Mouse (Mus musculus) MEL (cell line): ENCODE data around the gene Elk3. TPM values are rescaled to one million over a fixed set of nuclear protein-coding genes. Genes with fewer than 3 reads are reported as not detected.

Source experiments
- DNase-seq: peaks from one replicate; pipeline ENCODE4 v3.0.0; 2011; ENCODE audit warnings: low read depth, low spot score
- H3K27ac ChIP-seq: 2 replicates; pipeline ENCODE4 v1.5.1; 2012; ENCODE audit warnings: low read depth, mild to moderate bottlenecking, control low read depth, low read length, moderate library complexity; ENCODE audit not compliant: control insufficient read depth
- H3K27me3 ChIP-seq, 2 experiments: fragments of 150-350 bp in 1 of 2; sonication (generic) in 1 of 2; 2 replicates each; pipeline ENCODE4 v1.6.1; 2012; ENCODE audit warnings: low read length in 2 of 2, mild to moderate bottlenecking in 2 of 2, improper control_type of control experiment in 1 of 2, moderate library complexity in 1 of 2; ENCODE audit not compliant: insufficient read depth in 2 of 2, control insufficient read depth in 1 of 2
- H3K36me3 ChIP-seq, 2 experiments: 2 replicates each; pipeline ENCODE4 v1.6.1; 2012 to 2014; ENCODE audit warnings: low read length in 2 of 2, improper control_type of control experiment in 1 of 2, inconsistent platforms in 1 of 2, mild to moderate bottlenecking in 1 of 2; ENCODE audit not compliant: insufficient read depth in 2 of 2, control insufficient read depth in 1 of 2
- H3K4me1 ChIP-seq, 2 experiments: fragments of 150-350 bp in 1 of 2; sonication (generic) in 1 of 2; 2 replicates each; pipeline ENCODE4 v1.6.1; 2012; ENCODE audit warnings: low read length in 2 of 2, improper control_type of control experiment in 1 of 2, mild to moderate bottlenecking in 1 of 2; ENCODE audit not compliant: insufficient read depth in 2 of 2, control insufficient read depth in 1 of 2
- H3K4me3 ChIP-seq, 2 experiments: fragments of 150-350 bp in 1 of 2; sonication (generic) in 1 of 2; 2 replicates each; pipeline ENCODE4 v1.5.1; 2012; ENCODE audit warnings: low read depth in 2 of 2, low read length in 2 of 2, mild to moderate bottlenecking in 2 of 2, moderate library complexity in 2 of 2, control low read depth in 1 of 2, improper control_type of control experiment in 1 of 2; ENCODE audit not compliant: control insufficient read depth in 1 of 2, insufficient read depth in 1 of 2
- H3K79me2 ChIP-seq: 2 replicates; pipeline ENCODE4 v1.6.1; 2012; ENCODE audit warnings: mild to moderate bottlenecking, low read length, moderate library complexity; ENCODE audit not compliant: control insufficient read depth, poor library complexity, insufficient read depth
- H3K9ac ChIP-seq: 2 replicates; pipeline ENCODE4 v1.6.1; 2012; ENCODE audit warnings: low read depth, mild to moderate bottlenecking, control low read depth, low read length, moderate library complexity; ENCODE audit not compliant: control insufficient read depth, poor library complexity, severe bottlenecking
- H3K9me3 ChIP-seq: fragments of 150-350 bp; sonication (generic); replicated peaks from 2 replicates; pipeline ENCODE4 v1.6.1; 2012; ENCODE audit warnings: mild to moderate bottlenecking, low read length, improper control_type of control experiment, moderate library complexity; ENCODE audit not compliant: insufficient read depth
- BHLHE40 ChIP-seq: IDR thresholded peaks from 2 replicates; pipeline ENCODE4 v1.6.1; 2012; ENCODE audit warnings: low read depth, mild to moderate bottlenecking, inconsistent platforms, low read length, improper control_type of control experiment, borderline replicate concordance
- CHD1 ChIP-seq: IDR thresholded peaks from 2 replicates; pipeline ENCODE4 v1.6.1; 2012; ENCODE audit warnings: low read depth, mild to moderate bottlenecking, inconsistent platforms, low read length, improper control_type of control experiment
- CTCF ChIP-seq, 3 experiments: IDR thresholded peaks in 2 of 3; conservative IDR thresholded peaks in 1 of 3; 2 replicates each; pipeline ENCODE4 v1.5.1; 2011 to 2012; ENCODE audit warnings: low read length in 3 of 3, low read depth in 2 of 3, mild to moderate bottlenecking in 2 of 3, improper control_type of control experiment in 1 of 3, inconsistent platforms in 1 of 3, mixed read lengths in 1 of 3, moderate library complexity in 1 of 3; ENCODE audit not compliant: control insufficient read depth in 1 of 3, insufficient read depth in 1 of 3, poor library complexity in 1 of 3, severe bottlenecking in 1 of 3
- ETS1 ChIP-seq: IDR thresholded peaks from 2 replicates; pipeline ENCODE4 v1.6.1; 2012; ENCODE audit warnings: low read depth, mild to moderate bottlenecking, inconsistent platforms, low read length, improper control_type of control experiment, moderate library complexity
- GABPA ChIP-seq: IDR thresholded peaks from 2 replicates; pipeline ENCODE4 v1.6.1; 2012; ENCODE audit warnings: low read depth, mild to moderate bottlenecking, inconsistent platforms, low read length, improper control_type of control experiment, moderate library complexity
- GATA1 ChIP-seq: IDR thresholded peaks from 2 replicates; pipeline ENCODE4 v1.6.1; 2011; ENCODE audit warnings: low read depth, low read length, improper control_type of control experiment
- HCFC1 ChIP-seq: IDR thresholded peaks from 2 replicates; pipeline ENCODE4 v1.6.1; 2012; ENCODE audit warnings: low read depth, mild to moderate bottlenecking, inconsistent platforms, low read length, improper control_type of control experiment, moderate library complexity
- JUND ChIP-seq: IDR thresholded peaks from 2 replicates; pipeline ENCODE4 v1.6.1; 2011; ENCODE audit warnings: low read depth, mild to moderate bottlenecking, improper control_type of control experiment, low read length
- KAT2A ChIP-seq: conservative IDR thresholded peaks from 2 replicates; pipeline ENCODE4 v1.6.1; 2012; ENCODE audit warnings: low read depth, low read length, improper control_type of control experiment, inconsistent platforms
- MAZ ChIP-seq: IDR thresholded peaks from 2 replicates; pipeline ENCODE4 v1.6.1; 2012; ENCODE audit warnings: low read depth, mild to moderate bottlenecking, inconsistent platforms, low read length, improper control_type of control experiment
- MYB ChIP-seq: IDR thresholded peaks from 2 replicates; pipeline ENCODE4 v1.6.1; 2011; ENCODE audit warnings: mild to moderate bottlenecking, low read depth, low read length, improper control_type of control experiment
- MYC ChIP-seq: IDR thresholded peaks from 2 replicates; pipeline ENCODE4 v1.6.1; 2011; ENCODE audit warnings: low read depth, mild to moderate bottlenecking, low read length, improper control_type of control experiment, moderate library complexity
- NRF1 ChIP-seq: IDR thresholded peaks from 2 replicates; pipeline ENCODE4 v1.6.1; 2014; ENCODE audit warnings: low read depth, mild to moderate bottlenecking, inconsistent platforms, low read length, improper control_type of control experiment, moderate library complexity; ENCODE audit not compliant: poor library complexity, insufficient read depth, severe bottlenecking
- POLR2A ChIP-seq, 2 experiments: IDR thresholded peaks; 2 replicates each; pipeline ENCODE4 v1.6.1; 2011 to 2012; ENCODE audit warnings: low read length in 2 of 2, mild to moderate bottlenecking in 2 of 2, control low read depth in 1 of 2, improper control_type of control experiment in 1 of 2, low read depth in 1 of 2, moderate library complexity in 1 of 2; ENCODE audit not compliant: control insufficient read depth in 1 of 2, insufficient read depth in 1 of 2, poor library complexity in 1 of 2
- RAD21 ChIP-seq: IDR thresholded peaks from 2 replicates; pipeline ENCODE4 v1.6.1; 2011; ENCODE audit warnings: mild to moderate bottlenecking, low read depth, low read length, improper control_type of control experiment
- SIN3A ChIP-seq: IDR thresholded peaks from 2 replicates; pipeline ENCODE4 v1.6.1; 2012; ENCODE audit warnings: low read length, improper control_type of control experiment, inconsistent platforms
- TAL1 ChIP-seq: IDR thresholded peaks from 2 replicates; pipeline ENCODE4 v1.6.1; 2012; ENCODE audit warnings: mild to moderate bottlenecking, inconsistent platforms, low read length, moderate library complexity, mixed read lengths
- TCF12 ChIP-seq: IDR thresholded peaks from 2 replicates; pipeline ENCODE4 v1.6.1; 2014; ENCODE audit warnings: low read depth, mild to moderate bottlenecking, inconsistent platforms, low read length, improper control_type of control experiment, moderate library complexity
- UBTF ChIP-seq: IDR thresholded peaks from 2 replicates; pipeline ENCODE4 v1.6.1; 2012; ENCODE audit warnings: low read depth, mild to moderate bottlenecking, inconsistent platforms, low read length, improper control_type of control experiment, moderate library complexity, borderline replicate concordance; ENCODE audit not compliant: insufficient read depth
- USF1 ChIP-seq: IDR thresholded peaks from 2 replicates; pipeline ENCODE4 v1.6.1; 2014; ENCODE audit warnings: low read depth, mild to moderate bottlenecking, inconsistent platforms, low read length, improper control_type of control experiment, moderate library complexity
- USF2 ChIP-seq, 2 experiments: IDR thresholded peaks; 2 replicates each; pipeline ENCODE4 v1.6.1; 2011 to 2012; ENCODE audit warnings: improper control_type of control experiment in 2 of 2, low read length in 2 of 2, borderline replicate concordance in 1 of 2, inconsistent platforms in 1 of 2, low read depth in 1 of 2, mild to moderate bottlenecking in 1 of 2; ENCODE audit not compliant: insufficient read depth in 1 of 2
- ZKSCAN1 ChIP-seq: IDR thresholded peaks from 2 replicates; pipeline ENCODE4 v1.6.1; 2012; ENCODE audit warnings: low read depth, mild to moderate bottlenecking, inconsistent platforms, low read length, improper control_type of control experiment, moderate library complexity
- ZMIZ1 ChIP-seq: IDR thresholded peaks from 2 replicates; pipeline ENCODE4 v1.6.1; 2012; ENCODE audit warnings: low read depth, mild to moderate bottlenecking, inconsistent platforms, low read length, improper control_type of control experiment, moderate library complexity
- polyA plus RNA-seq, 2 experiments: library from polyadenylated mRNA; stranded (reverse) in 1 of 2; unstranded in 1 of 2; fragments of >175 nt in 1 of 2; fragments of >200 nt in 1 of 2; gene quantifications; 2 replicates each; pipeline versions ENCODE4 v1.2.1 to v1.2.4; 2012; ENCODE audit warnings: low replicate concordance in 2 of 2, low read depth in 1 of 2; ENCODE audit not compliant: insufficient read length in 2 of 2, insufficient read depth in 1 of 2, missing spikeins in 1 of 2
- total RNA-seq: library from RNA; depleted of rRNA; stranded (reverse); fragments of 300-350 nt; gene quantifications from 2 replicates; pipeline ENCODE4 v1.2.3, GENCODE M21; 2012

Elk3 gene
- total and polyA plus RNA-seq, 3 experiments, result 1.0 to 6.3 TPM; not detected in 1

DNA sequence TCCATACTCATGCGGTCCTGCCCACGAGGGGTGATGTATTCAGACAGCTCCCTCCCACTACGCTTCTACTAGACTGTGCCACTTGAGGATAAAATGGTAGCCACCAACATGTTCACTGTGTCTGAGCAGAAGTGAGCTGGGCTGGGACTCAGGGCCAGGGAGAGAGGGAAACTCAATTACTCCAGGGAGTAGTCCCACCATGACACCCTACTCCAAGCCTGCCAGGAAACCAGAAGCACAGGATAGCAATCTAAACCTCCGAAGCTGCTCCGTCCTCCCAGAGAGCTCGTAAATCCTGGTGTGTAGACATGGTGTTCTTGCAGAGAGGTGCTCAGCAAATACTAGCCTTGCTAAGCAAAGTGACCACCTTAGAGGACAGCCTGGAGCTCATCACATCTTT lies 57.8 kb downstream of the Elk3 start:
- Histone ChIP-seq H3K9ac (no peak overlapping the region), H3K27ac (no peak overlapping the region), H3K27me3 (no peaks in the 10 kb centered on the region), H3K4me1 (peaks cover 0 to 6% of the 10 kb centered on the region in 2 experiments; a peak in 3 of 4 replicates), H3K36me3 (peaks cover under 1 to 4% of the 10 kb centered on the region in 2 experiments; a peak in 3 of 4 replicates), H3K9me3 (no peaks in the 10 kb centered on the region), H3K79me2 (no peaks in the 10 kb centered on the region), H3K4me3 (no peak overlapping the region)
- DNase-seq, result no peak
- no peak for TF ChIP-seq POLR2A (IDR thresholded peaks at IDR 0.05; ENCODE audit: control insufficient read depth in 1 of 2, insufficient read depth in 1 of 2, low read depth in 1 of 2, low read length in 2 of 2, poor library complexity in 1 of 2)
- TF ChIP-seq MYB, result no peak
- no peak for TF ChIP-seq UBTF
- no peak for TF ChIP-seq TAL1
- TF ChIP-seq CTCF (IDR thresholded peaks at IDR 0.05 in 2 of 3, conservative IDR thresholded peaks at IDR 0.05 in 1 of 3; ENCODE audit: control insufficient read depth in 1 of 3, insufficient read depth in 1 of 3, low read depth in 2 of 3, low read length in 3 of 3, poor library complexity in 1 of 3, severe bottlenecking in 1 of 3), result no peak
- no peak for TF ChIP-seq NRF1
- no peak for TF ChIP-seq TCF12
- no peak for TF ChIP-seq SIN3A
- no peak for TF ChIP-seq JUND
- TF ChIP-seq MAZ, result no peak
- TF ChIP-seq GABPA, result no peak
- no peak for TF ChIP-seq KAT2A
- no peak for TF ChIP-seq ZMIZ1
- TF ChIP-seq BHLHE40, result no peak
- no peak for TF ChIP-seq MYC
- TF ChIP-seq ETS1, result no peak
- no peak for TF ChIP-seq ZKSCAN1
- no peak for TF ChIP-seq USF1
- TF ChIP-seq USF2 (IDR thresholded peaks at IDR 0.05; ENCODE audit: borderline replicate concordance in 1 of 2, insufficient read depth in 1 of 2, low read depth in 1 of 2, low read length in 2 of 2), result no peak
- no peak for TF ChIP-seq CHD1

DNA sequence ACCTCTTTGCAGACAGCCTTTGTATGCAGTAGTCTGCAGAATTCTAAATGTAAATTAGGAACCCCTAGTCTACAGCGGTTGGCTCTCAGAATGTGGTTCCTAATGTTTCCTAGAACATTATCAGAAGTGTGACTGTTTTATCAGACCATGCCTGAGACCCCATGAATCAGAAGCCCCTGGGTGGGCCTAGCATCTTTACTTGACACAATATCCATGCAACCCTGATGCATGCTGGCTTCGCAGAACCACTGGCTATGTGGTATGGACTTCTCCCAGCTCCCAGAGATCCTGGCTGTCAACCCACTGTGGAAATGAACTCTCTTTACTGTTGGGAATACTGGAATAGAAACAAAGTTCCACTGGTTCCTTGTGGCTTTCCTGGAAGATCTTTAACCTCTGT lies 58.3 kb downstream of the Elk3 start:
- Histone ChIP-seq H3K27ac (no peak overlapping the region), H3K27me3 (no peaks in the 10 kb centered on the region), H3K9ac (no peak overlapping the region), H3K4me3 (no peak overlapping the region), H3K79me2 (no peaks in the 10 kb centered on the region), H3K36me3 (peaks cover 2 to 4% of the 10 kb centered on the region in 2 experiments; a peak in 3 of 4 replicates), H3K4me1 (peaks cover 0 to 6% of the 10 kb centered on the region in 2 experiments; a peak in 3 of 4 replicates), H3K9me3 (no peaks in the 10 kb centered on the region)
- TF ChIP-seq BHLHE40, result no peak
- no peak for TF ChIP-seq MYB
- no peak for TF ChIP-seq HCFC1
- no peak for TF ChIP-seq ZKSCAN1
- TF ChIP-seq POLR2A (IDR thresholded peaks at IDR 0.05; ENCODE audit: control insufficient read depth in 1 of 2, insufficient read depth in 1 of 2, low read depth in 1 of 2, low read length in 2 of 2, poor library complexity in 1 of 2), result no peak
- no peak for TF ChIP-seq GATA1
- TF ChIP-seq CTCF (IDR thresholded peaks at IDR 0.05 in 2 of 3, conservative IDR thresholded peaks at IDR 0.05 in 1 of 3; ENCODE audit: control insufficient read depth in 1 of 3, insufficient read depth in 1 of 3, low read depth in 2 of 3, low read length in 3 of 3, poor library complexity in 1 of 3, severe bottlenecking in 1 of 3), result no peak
- TF ChIP-seq MYC, result no peak
- no peak for TF ChIP-seq CHD1
- TF ChIP-seq RAD21, result no peak
- DNase-seq, result no peak
